Mouse (Mus musculus) bone marrow, adult 2 months (tissue): Measurements from ENCODE around the gene Fam205a1. TPM values are rescaled to one million over a fixed set of nuclear protein-coding genes. Genes with fewer than 3 reads are reported as not detected.
A peak's percentile ranks its signal among the peaks of the same experiment; 100 is the strongest.
"Not testable (repeated sequence)": the region's sequence is repeated elsewhere in the genome, so short reads cannot be mapped to it uniquely, and the experiment has no call there.

ENCODE experiments used
- H3K27ac ChIP-seq: fragments of 200-500 bp; 2 replicates; pipeline ENCODE4 v1.5.1; 2012; ENCODE audit warnings: low read depth, mild to moderate bottlenecking, control low read depth, inconsistent platforms, low read length; ENCODE audit not compliant: control insufficient read depth, poor library complexity, insufficient read depth
- H3K4me1 ChIP-seq: fragments of 200-500 bp; 2 replicates; pipeline ENCODE4 v1.6.1; 2011; ENCODE audit warnings: low read length; ENCODE audit not compliant: control insufficient read depth, insufficient read depth
- H3K4me3 ChIP-seq: fragments of 200-500 bp; replicated peaks from 2 replicates; pipeline ENCODE3; 2011; ENCODE audit warnings: mild to moderate bottlenecking, low read depth, low read length, control low read depth; ENCODE audit not compliant: control insufficient read depth
- CTCF ChIP-seq: fragments of 200-500 bp; IDR thresholded peaks from 2 replicates; pipeline ENCODE4 v1.5.1; 2011; ENCODE audit warnings: low read length, control low read depth; ENCODE audit not compliant: control insufficient read depth, insufficient read depth
- POLR2A ChIP-seq: fragments of 200-500 bp; IDR thresholded peaks from 2 replicates; pipeline ENCODE4 v1.6.1; 2011; ENCODE audit warnings: low read depth, mild to moderate bottlenecking, control low read depth, low read length, borderline replicate concordance; ENCODE audit not compliant: control insufficient read depth
- WGBS: fragments of 180-500 bp; shearing (Covaris S2); methylation state at CpG from one replicate; pipeline ENCODE4 v1.1.7; 2018; 5-methylcytosine and 5-hydroxymethylcytosine counted together
- polyA plus RNA-seq: library from polyadenylated mRNA; stranded (reverse); fragments of >200 nt; gene quantifications from 2 replicates; pipeline ENCODE4 v1.2.4, GENCODE M21; 2011; ENCODE audit warnings: low replicate concordance; ENCODE audit not compliant: missing spikeins, insufficient read depth, insufficient read length

Fam205a1 gene
- 0.45 and 0.84 TPM in 2 replicates for polyA plus RNA-seq

DNA sequence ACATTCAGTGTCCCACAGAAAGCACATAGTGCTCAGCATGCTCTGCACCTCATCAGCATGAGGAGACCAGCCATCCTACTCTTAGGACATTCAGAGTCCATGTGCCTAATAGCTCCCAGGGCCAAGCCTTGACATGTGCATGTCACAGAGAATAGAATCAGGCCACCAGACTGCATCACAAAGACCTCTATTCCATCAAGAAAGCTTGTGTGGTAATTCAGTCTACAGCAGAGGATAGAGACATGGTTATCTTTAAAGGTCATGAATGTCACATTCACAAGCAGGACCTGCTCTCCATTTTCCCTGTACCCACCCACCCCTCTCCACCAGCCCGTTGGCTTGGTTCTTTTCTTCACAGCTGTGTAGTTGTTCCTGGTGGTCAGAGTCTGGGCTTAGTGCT is at the start of gene Fam205a1:
Fam205a1 (minus strand) TSS at position 101 of the 400 bp plus-strand sequence.
- H3K4me3 ChIP-seq, H3K27ac ChIP-seq, H3K4me1 ChIP-seq: not testable (repeated sequence)
- WGBS, result 87% methylated on average over 1 of the region's 1 CpGs

- no peak for TF ChIP-seq POLR2A
- no peak for TF ChIP-seq CTCF
- WGBS, result 86% methylated on average over 5 of the region's 5 CpGs
Observed at GRCm38 (mm10) chr4:42902730-42903129, 49.0 kb upstream of the Fam205a1 start.

GRCm38 (mm10) chr4:42902174-42902573 is 48.5 kb upstream of the Fam205a1 start:
- Histone ChIP-seq H3K4me1 (no peaks in the 10 kb centered on the region), H3K27ac (no peak overlapping the region), H3K4me3 (no peak overlapping the region)
- 33% methylated on average over 9 of the region's 9 CpGs for WGBS
- TF ChIP-seq CTCF (peak; percentile 77), POLR2A (no peak)

More at GRCm38 (mm10) chr4:42902730-42903129, 49.0 kb upstream of the Fam205a1 start:
- Histone ChIP-seq H3K4me1 (no peaks in the 10 kb centered on the region), H3K27ac (no peak overlapping the region), H3K4me3 (no peak overlapping the region)

GRCm38 (mm10) chr4:42900878-42901277 is 47.2 kb upstream of the Fam205a1 start:
- TF ChIP-seq CTCF, result no peak
- TF ChIP-seq POLR2A, result no peak

GRCm38 (mm10) chr4:42898914-42899313 is 45.2 kb upstream of the Fam205a1 start:
- 78% methylated on average over 3 of the region's 3 CpGs for WGBS
- H3K27ac ChIP-seq, result no peak overlapping the region
- TF ChIP-seq POLR2A (no peak), CTCF (no peak)
- H3K4me1 ChIP-seq, result no peaks in the 10 kb centered on the region
- H3K4me3 ChIP-seq, result no peak overlapping the region

More at GRCm38 (mm10) chr4:42900878-42901277, 47.2 kb upstream of the Fam205a1 start:
- H3K27ac ChIP-seq, result no peak overlapping the region
- no peak overlapping the region for H3K4me3 ChIP-seq
- H3K4me1 ChIP-seq, result no peaks in the 10 kb centered on the region
- WGBS, result 52% methylated on average over 5 of the region's 5 CpGs

GRCm38 (mm10) chr4:42895118-42895517 is 41.4 kb upstream of the Fam205a1 start:
- TF ChIP-seq POLR2A (no peak), CTCF (no peak)
- Histone ChIP-seq H3K4me1 (no peaks in the 10 kb centered on the region), H3K27ac (no peak overlapping the region), H3K4me3 (no peak overlapping the region)
- WGBS, result 88% methylated on average over 7 of the region's 7 CpGs

- WGBS, result 77% methylated on average over 7 of the region's 7 CpGs
- TF ChIP-seq CTCF (no peak), POLR2A (no peak)
- no peak overlapping the region for H3K4me3 ChIP-seq
Observed at GRCm38 (mm10) chr4:42891176-42891575, 37.5 kb upstream of the Fam205a1 start.

GRCm38 (mm10) chr4:42888806-42889205 is 35.1 kb upstream of the Fam205a1 start:
- TF ChIP-seq CTCF, result no peak
- TF ChIP-seq POLR2A, result no peak
- no peak overlapping the region for H3K27ac ChIP-seq
- H3K4me1 ChIP-seq, result no peaks in the 10 kb centered on the region
- H3K4me3 ChIP-seq, result no peak overlapping the region
- WGBS, result 94% methylated on average over 6 of the region's 6 CpGs

More at GRCm38 (mm10) chr4:42891176-42891575, 37.5 kb upstream of the Fam205a1 start:
- no peak overlapping the region for H3K27ac ChIP-seq
- H3K4me1 ChIP-seq, result no peaks in the 10 kb centered on the region

DNA sequence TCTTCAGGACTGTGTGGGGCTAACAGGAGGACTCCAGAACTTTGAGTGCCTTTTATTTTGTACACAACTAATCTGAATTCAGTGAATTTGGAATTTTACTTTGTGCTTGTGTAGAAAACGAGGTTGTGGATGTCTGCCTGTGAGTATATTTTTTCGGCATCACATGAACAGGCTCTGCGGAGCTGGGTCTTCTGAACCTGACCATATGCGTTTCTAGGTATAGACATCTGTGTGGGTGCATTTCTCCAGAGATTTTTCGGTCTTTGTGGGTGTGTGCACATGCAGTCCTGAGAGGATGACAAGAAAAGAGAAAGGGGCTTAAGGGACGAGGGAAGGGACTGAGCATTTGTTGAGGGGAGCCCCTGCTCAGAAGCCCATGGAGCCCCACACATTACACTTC is 33.2 kb upstream of the Fam205a1 start:
- no peak overlapping the region for H3K4me3 ChIP-seq
- WGBS, result 83% methylated on average over 6 of the region's 6 CpGs
- no peaks in the 10 kb centered on the region for H3K4me1 ChIP-seq
- no peak overlapping the region for H3K27ac ChIP-seq
- no peak for TF ChIP-seq CTCF
- TF ChIP-seq POLR2A, result no peak
